Mouse (Mus musculus): ENCODE results near the gene Bcas3. TPM values are rescaled to one million over a fixed set of nuclear protein-coding genes. Genes with fewer than 3 reads are reported as not detected.
A peak's percentile ranks its signal among the peaks of the same experiment; 100 is the strongest.

Gene Bcas3
- total and polyA plus RNA-seq, 2 experiments from 2014 or later: 29.3 to 31.6 TPM

DNA sequence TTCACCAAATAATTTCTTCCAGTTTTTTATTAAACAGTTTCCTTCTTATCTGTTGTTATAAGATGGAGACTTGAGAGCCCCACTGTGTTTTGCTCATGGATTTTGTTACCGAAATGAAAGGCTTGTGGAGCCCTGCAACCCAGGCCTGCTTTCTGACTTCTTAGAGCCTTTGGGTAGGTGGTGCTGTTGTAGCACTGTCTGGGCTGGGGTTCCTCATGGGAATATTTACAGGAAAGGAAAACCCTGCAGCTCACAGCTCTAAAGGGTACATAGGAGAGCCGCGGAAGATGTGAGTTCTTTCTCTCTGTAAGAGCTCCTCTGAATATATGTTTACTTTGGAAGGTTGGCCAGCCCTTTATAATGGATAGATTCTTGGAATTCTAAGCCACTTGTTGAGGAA is 41.0 kb downstream of the Bcas3 start:
- Histone ChIP-seq H3K9me3 (ENCODE audit: low read length) (no peaks in the 10 kb centered on the region), H3K36me3 (ENCODE audit: insufficient read depth) (no peaks in the 10 kb centered on the region), H3K4me3 (ENCODE audit: low read depth, low read length) (no peak overlapping the region), H3K9ac (no peak overlapping the region), H3K4me2 (ENCODE audit: low read depth) (no peak overlapping the region), H3K4me1 (ENCODE audit: insufficient read depth) (no peaks in the 10 kb centered on the region), H3K27me3 (ENCODE audit: insufficient read depth, low read length) (no peaks in the 10 kb centered on the region), H3K27ac (ENCODE audit: low read depth, low read length) (no peak overlapping the region)
- no peak for ATAC-seq
- no peak for DNase-seq
- WGBS: 72% methylated on average over 3 of the region's 3 CpGs
- peak; percentile 28; the same call in 1 of the 2 replicates for TF ChIP-seq CTCF (IDR thresholded peaks at IDR 0.05; ENCODE audit: low read depth)

- no peak overlapping the region for H3K4me2 ChIP-seq (ENCODE audit: low read depth)
- ATAC-seq (no peak), DNase-seq (no peak)
- no peaks in the 10 kb centered on the region for H3K4me1 ChIP-seq (ENCODE audit: insufficient read depth)
- TF ChIP-seq CTCF (IDR thresholded peaks at IDR 0.05; ENCODE audit: low read depth): no peak
- H3K27ac ChIP-seq (ENCODE audit: low read depth, low read length): no peak overlapping the region
- no peak overlapping the region for H3K4me3 ChIP-seq (ENCODE audit: low read depth, low read length)
- no peaks in the 10 kb centered on the region for H3K27me3 ChIP-seq (ENCODE audit: insufficient read depth, low read length)
- H3K36me3 ChIP-seq (ENCODE audit: insufficient read depth): no peaks in the 10 kb centered on the region
- 38% methylated on average over 7 of the region's 7 CpGs for WGBS
- H3K9ac ChIP-seq: no peak overlapping the region
- H3K9me3 ChIP-seq (ENCODE audit: low read length): no peaks in the 10 kb centered on the region
Observed at GRCm38 (mm10) chr11:85395361-85395760, 42.4 kb downstream of the Bcas3 start.

GRCm38 (mm10) chr11:85406531-85406930 is 53.6 kb downstream of the Bcas3 start:
- no peak for TF ChIP-seq CTCF (IDR thresholded peaks at IDR 0.05; ENCODE audit: low read depth)
- Histone ChIP-seq H3K4me3 (ENCODE audit: low read depth, low read length) (no peak overlapping the region), H3K4me2 (ENCODE audit: low read depth) (no peak overlapping the region), H3K36me3 (ENCODE audit: insufficient read depth) (no peaks in the 10 kb centered on the region), H3K4me1 (ENCODE audit: insufficient read depth) (no peaks in the 10 kb centered on the region), H3K9ac (no peak overlapping the region), H3K27ac (ENCODE audit: low read depth, low read length) (no peak overlapping the region), H3K27me3 (ENCODE audit: insufficient read depth, low read length) (no peaks in the 10 kb centered on the region), H3K9me3 (ENCODE audit: low read length) (no peaks in the 10 kb centered on the region)
- 42% methylated on average over 3 of the region's 3 CpGs for WGBS
- no peak for ATAC-seq
- no peak for DNase-seq

DNA sequence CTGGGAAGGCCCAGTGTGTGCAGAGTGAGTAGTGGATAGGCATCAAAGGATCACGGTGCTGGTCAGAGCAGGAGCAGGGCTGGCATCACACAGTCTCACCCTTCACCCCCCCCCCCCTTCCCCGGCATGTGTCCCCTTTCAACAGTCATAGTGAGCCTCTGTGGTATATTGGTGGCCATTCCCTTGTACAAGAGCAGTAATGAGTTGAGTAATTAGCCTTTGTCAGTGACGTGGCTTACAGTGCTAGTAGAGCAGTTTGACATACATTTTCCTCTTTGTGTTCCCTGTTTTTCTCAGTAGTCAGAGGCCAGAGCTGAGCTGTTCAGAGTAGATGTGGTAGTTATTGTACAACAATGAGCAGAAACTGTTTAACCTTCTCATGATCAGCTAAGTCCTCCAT is 54.7 kb downstream of the Bcas3 start:
- H3K36me3 ChIP-seq (ENCODE audit: insufficient read depth): no peaks in the 10 kb centered on the region
- TF ChIP-seq CTCF (IDR thresholded peaks at IDR 0.05; ENCODE audit: low read depth): no peak
- H3K27me3 ChIP-seq (ENCODE audit: insufficient read depth, low read length): no peaks in the 10 kb centered on the region
- no peak overlapping the region for H3K4me2 ChIP-seq (ENCODE audit: low read depth)
- no peak for DNase-seq
- WGBS: 45% methylated on average over 3 of the region's 3 CpGs
- no peaks in the 10 kb centered on the region for H3K4me1 ChIP-seq (ENCODE audit: insufficient read depth)
- H3K9me3 ChIP-seq (ENCODE audit: low read length): no peaks in the 10 kb centered on the region
- H3K9ac ChIP-seq: no peak overlapping the region
- H3K27ac ChIP-seq (ENCODE audit: low read depth, low read length): no peak overlapping the region
- ATAC-seq: no peak
- H3K4me3 ChIP-seq (ENCODE audit: low read depth, low read length): no peak overlapping the region

DNA sequence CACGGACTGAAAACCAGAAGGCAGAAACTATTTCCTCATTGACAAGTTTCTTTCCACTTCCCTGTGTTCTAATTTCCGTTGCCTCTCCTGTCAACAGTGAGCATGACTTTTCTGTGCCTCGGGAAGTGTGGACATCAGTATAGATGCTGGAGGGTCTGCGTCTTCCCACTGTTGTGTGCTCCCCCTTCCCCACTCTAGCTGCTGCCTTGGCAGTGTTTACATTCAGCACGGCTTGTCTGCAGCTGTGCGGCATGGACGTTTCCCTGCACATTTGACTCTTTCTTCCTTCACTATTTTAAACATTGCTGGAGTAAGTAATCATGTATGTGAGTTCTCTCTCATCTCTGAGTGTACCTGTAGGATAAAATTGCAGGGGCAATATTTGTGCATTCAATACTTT is 59.4 kb downstream of the Bcas3 start:
- H3K9me3 ChIP-seq (ENCODE audit: low read length): no peaks in the 10 kb centered on the region
- no peaks in the 10 kb centered on the region for H3K27me3 ChIP-seq (ENCODE audit: insufficient read depth, low read length)
- H3K36me3 ChIP-seq (ENCODE audit: insufficient read depth): no peaks in the 10 kb centered on the region
- 69% methylated on average over 7 of the region's 7 CpGs for WGBS
- no peak overlapping the region for H3K9ac ChIP-seq
- no peak for ATAC-seq
- H3K27ac ChIP-seq (ENCODE audit: low read depth, low read length): no peak overlapping the region
- H3K4me2 ChIP-seq (ENCODE audit: low read depth): no peak overlapping the region
- TF ChIP-seq CTCF (IDR thresholded peaks at IDR 0.05; ENCODE audit: low read depth): no peak
- no peak for DNase-seq
- H3K4me3 ChIP-seq (ENCODE audit: low read depth, low read length): no peak overlapping the region
- no peaks in the 10 kb centered on the region for H3K4me1 ChIP-seq (ENCODE audit: insufficient read depth)

DNA sequence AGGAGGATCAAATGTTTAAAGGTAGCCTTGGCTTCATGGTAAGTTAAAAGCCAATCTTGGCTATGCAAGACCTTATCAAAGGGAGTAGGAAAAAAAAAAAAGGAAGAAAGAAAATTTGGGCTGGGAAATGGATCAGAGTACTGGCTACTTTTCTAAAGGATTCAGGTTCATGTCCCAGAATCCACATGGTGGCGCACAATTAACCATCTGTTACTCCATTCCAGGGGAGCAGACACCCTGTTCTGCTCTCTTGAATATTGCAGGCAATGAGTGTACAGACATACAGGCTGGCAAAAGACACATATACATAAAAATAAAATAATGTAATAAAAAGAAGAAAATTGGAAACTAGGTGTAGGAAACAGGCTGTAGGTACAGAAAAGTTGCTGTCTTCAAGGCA is 61.5 kb downstream of the Bcas3 start:
- TF ChIP-seq CTCF (IDR thresholded peaks at IDR 0.05; ENCODE audit: low read depth): no peak
- Histone ChIP-seq H3K36me3 (ENCODE audit: insufficient read depth) (0 out of 2 replicates have a peak, but pooled peaks cover 3% of the 10 kb centered on the region), H3K4me3 (ENCODE audit: low read depth, low read length) (no peak overlapping the region), H3K4me2 (ENCODE audit: low read depth) (no peak overlapping the region), H3K9ac (no peak overlapping the region), H3K27me3 (ENCODE audit: insufficient read depth, low read length) (no peaks in the 10 kb centered on the region), H3K9me3 (ENCODE audit: low read length) (no peaks in the 10 kb centered on the region), H3K4me1 (ENCODE audit: insufficient read depth) (no peaks in the 10 kb centered on the region), H3K27ac (ENCODE audit: low read depth, low read length) (no peak overlapping the region)
- WGBS: 88% methylated on average over 1 of the region's 1 CpGs
- DNase-seq: no peak
- no peak for ATAC-seq

DNA sequence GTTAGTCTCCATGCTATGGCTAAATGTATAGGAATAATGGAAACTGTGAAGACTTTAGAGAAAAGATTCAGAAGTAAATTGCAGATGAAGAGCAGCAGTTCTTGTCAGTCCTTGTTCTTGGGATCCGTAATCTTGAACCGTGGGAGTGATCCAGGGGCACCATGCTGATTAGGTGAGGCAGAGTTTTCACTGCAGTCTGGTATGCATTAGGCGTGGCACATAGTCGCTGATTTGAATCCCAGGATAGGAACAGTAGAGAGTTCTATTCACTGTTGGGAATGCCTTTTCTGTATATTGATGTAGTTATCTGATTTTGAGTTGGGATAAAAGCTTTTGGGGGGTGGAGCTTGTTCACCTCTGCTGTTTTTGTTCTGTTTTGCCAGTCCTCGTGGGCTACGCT is 74.4 kb downstream of the Bcas3 start:
- TF ChIP-seq CTCF (IDR thresholded peaks at IDR 0.05; ENCODE audit: low read depth): no peak
- 81% methylated on average over 6 of the region's 6 CpGs for WGBS

GRCm38 (mm10) chr11:85428227-85428626 is 75.3 kb downstream of the Bcas3 start:
- H3K9ac ChIP-seq: no peak overlapping the region
- DNase-seq: peak; percentile 2
- H3K36me3 ChIP-seq (ENCODE audit: insufficient read depth): no peaks in the 10 kb centered on the region
- no peak for TF ChIP-seq CTCF (IDR thresholded peaks at IDR 0.05; ENCODE audit: low read depth)
- H3K4me2 ChIP-seq (ENCODE audit: low read depth): no peak overlapping the region
- no peaks in the 10 kb centered on the region for H3K9me3 ChIP-seq (ENCODE audit: low read length)
- no peak overlapping the region for H3K4me3 ChIP-seq (ENCODE audit: low read depth, low read length)
- WGBS: 49% methylated on average over 3 of the region's 3 CpGs
- H3K27me3 ChIP-seq (ENCODE audit: insufficient read depth, low read length): no peaks in the 10 kb centered on the region
- no peak for ATAC-seq
- no peak overlapping the region for H3K27ac ChIP-seq (ENCODE audit: low read depth, low read length)
- no peaks in the 10 kb centered on the region for H3K4me1 ChIP-seq (ENCODE audit: insufficient read depth)

More for the DNA sequence above, 74.4 kb downstream of the Bcas3 start:
- no peaks in the 10 kb centered on the region for H3K36me3 ChIP-seq (ENCODE audit: insufficient read depth)
- no peak overlapping the region for H3K9ac ChIP-seq
- ATAC-seq (no peak), DNase-seq (no peak)
- H3K9me3 ChIP-seq (ENCODE audit: low read length): no peaks in the 10 kb centered on the region
- no peaks in the 10 kb centered on the region for H3K27me3 ChIP-seq (ENCODE audit: insufficient read depth, low read length)
- H3K27ac ChIP-seq (ENCODE audit: low read depth, low read length): no peak overlapping the region
- no peaks in the 10 kb centered on the region for H3K4me1 ChIP-seq (ENCODE audit: insufficient read depth)
- no peak overlapping the region for H3K4me2 ChIP-seq (ENCODE audit: low read depth)
- H3K4me3 ChIP-seq (ENCODE audit: low read depth, low read length): no peak overlapping the region
